Mouse (Mus musculus): ENCODE data around the gene Gjb1. TPM values are rescaled to one million over a fixed set of nuclear protein-coding genes. Genes with fewer than 3 reads are reported as not detected.

Gene Gjb1
- polyA plus RNA-seq, 1 experiment: 2.0 TPM

DNA sequence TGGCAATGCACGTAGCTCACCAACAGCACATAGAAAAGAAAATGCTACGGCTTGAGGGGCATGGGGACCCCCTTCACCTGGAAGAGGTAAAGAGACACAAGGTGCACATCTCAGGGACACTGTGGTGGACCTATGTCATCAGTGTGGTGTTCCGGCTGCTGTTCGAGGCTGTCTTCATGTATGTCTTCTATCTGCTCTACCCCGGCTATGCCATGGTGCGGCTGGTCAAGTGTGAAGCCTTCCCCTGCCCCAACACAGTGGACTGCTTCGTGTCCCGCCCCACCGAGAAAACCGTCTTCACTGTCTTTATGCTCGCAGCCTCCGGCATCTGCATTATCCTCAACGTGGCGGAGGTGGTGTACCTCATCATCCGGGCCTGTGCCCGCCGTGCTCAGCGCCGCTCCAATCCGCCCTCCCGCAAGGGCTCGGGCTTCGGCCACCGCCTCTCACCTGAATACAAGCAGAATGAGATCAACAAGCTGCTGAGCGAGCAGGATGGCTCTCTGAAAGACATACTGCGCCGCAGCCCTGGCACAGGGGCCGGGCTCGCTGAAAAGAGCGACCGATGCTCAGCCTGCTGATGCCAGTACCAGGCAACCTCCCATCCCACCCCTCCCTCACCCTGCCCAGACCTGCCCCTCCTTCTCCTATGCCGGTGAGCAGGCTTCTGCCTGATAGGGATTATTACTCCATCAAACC, 8.4 kb downstream of the Gjb1 start:
- Histone ChIP-seq H3K36me3 (ENCODE audit: control insufficient read depth, insufficient read depth, low read length, poor library complexity, severe bottlenecking) (no peaks in the 10 kb centered on the region), H3K9ac (ENCODE audit: low read depth, poor library complexity, severe bottlenecking) (peak overlapping the region; percentile 50), H3K27me3 (ENCODE audit: control insufficient read depth, insufficient read depth, low read length, poor library complexity, severe bottlenecking) (no peaks in the 10 kb centered on the region), H3K9me3 (replicated peaks; ENCODE audit: control insufficient read depth, insufficient read depth, low read length, poor library complexity, severe bottlenecking) (no peaks in the 10 kb centered on the region), H3K4me1 (ENCODE audit: control insufficient read depth, insufficient read depth, low read length) (peaks cover 2% of the 10 kb centered on the region), H3K27ac (ENCODE audit: insufficient read depth, low read length) (no peak overlapping the region), H3K4me3 (ENCODE audit: low read depth, low read length) (peak overlapping the region; percentile 35)
- TF ChIP-seq EP300 (IDR thresholded peaks at IDR 0.05; ENCODE audit: insufficient read depth, low read depth, low read length) (no peak), CTCF (IDR thresholded peaks at IDR 0.05; ENCODE audit: low read depth, low read length) (no peak), POLR2A (IDR thresholded peaks at IDR 0.05; ENCODE audit: insufficient read depth, low read length) (no peak)

DNA sequence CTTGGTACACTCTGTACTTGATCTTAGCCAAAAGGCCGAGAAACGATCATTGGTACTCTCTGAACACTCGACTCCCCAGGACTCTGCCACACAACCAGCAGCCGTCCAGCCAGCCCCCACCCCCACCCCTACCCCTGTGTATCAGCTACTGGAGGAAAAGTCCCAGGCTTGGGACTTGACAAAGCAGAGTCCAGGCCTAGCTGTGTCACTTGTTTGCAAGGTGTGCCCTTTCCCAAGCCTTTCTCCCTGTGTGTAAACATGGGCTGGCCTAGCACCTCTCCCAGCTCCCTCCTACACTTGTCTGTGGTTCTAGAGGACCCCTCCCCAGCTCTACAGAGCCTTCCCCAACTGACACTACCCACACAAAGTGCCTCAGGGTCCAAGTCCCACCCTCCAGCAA, 10.0 kb downstream of the Gjb1 start:
- Histone ChIP-seq H3K9ac (ENCODE audit: low read depth, poor library complexity, severe bottlenecking) (no peak overlapping the region), H3K4me1 (ENCODE audit: control insufficient read depth, insufficient read depth, low read length) (peaks cover 2% of the 10 kb centered on the region), H3K27me3 (ENCODE audit: control insufficient read depth, insufficient read depth, low read length, poor library complexity, severe bottlenecking) (no peaks in the 10 kb centered on the region), H3K36me3 (ENCODE audit: control insufficient read depth, insufficient read depth, low read length, poor library complexity, severe bottlenecking) (no peaks in the 10 kb centered on the region), H3K27ac (ENCODE audit: insufficient read depth, low read length) (no peak overlapping the region), H3K9me3 (replicated peaks; ENCODE audit: control insufficient read depth, insufficient read depth, low read length, poor library complexity, severe bottlenecking) (no peaks in the 10 kb centered on the region), H3K4me3 (ENCODE audit: low read depth, low read length) (no peak overlapping the region)
- TF ChIP-seq EP300 (IDR thresholded peaks at IDR 0.05; ENCODE audit: insufficient read depth, low read depth, low read length): no peak
- no peak for TF ChIP-seq POLR2A (IDR thresholded peaks at IDR 0.05; ENCODE audit: insufficient read depth, low read length)
- no peak for TF ChIP-seq CTCF (IDR thresholded peaks at IDR 0.05; ENCODE audit: low read depth, low read length)

GRCm38 (mm10) chrX:101388866-101389537, 12.8 kb downstream of the Gjb1 start:
- Histone ChIP-seq H3K27me3 (ENCODE audit: control insufficient read depth, insufficient read depth, low read length, poor library complexity, severe bottlenecking) (no peaks in the 10 kb centered on the region), H3K4me3 (ENCODE audit: low read depth, low read length) (no peak overlapping the region), H3K9me3 (replicated peaks; ENCODE audit: control insufficient read depth, insufficient read depth, low read length, poor library complexity, severe bottlenecking) (no peaks in the 10 kb centered on the region), H3K36me3 (ENCODE audit: control insufficient read depth, insufficient read depth, low read length, poor library complexity, severe bottlenecking) (no peaks in the 10 kb centered on the region), H3K27ac (ENCODE audit: insufficient read depth, low read length) (no peak overlapping the region), H3K9ac (ENCODE audit: low read depth, poor library complexity, severe bottlenecking) (no peak overlapping the region), H3K4me1 (ENCODE audit: control insufficient read depth, insufficient read depth, low read length) (peaks cover 4% of the 10 kb centered on the region)
- TF ChIP-seq CTCF (IDR thresholded peaks at IDR 0.05; ENCODE audit: low read depth, low read length) (no peak), POLR2A (IDR thresholded peaks at IDR 0.05; ENCODE audit: insufficient read depth, low read length) (no peak), EP300 (IDR thresholded peaks at IDR 0.05; ENCODE audit: insufficient read depth, low read depth, low read length) (no peak)

- no peak for TF ChIP-seq EP300 (IDR thresholded peaks at IDR 0.05; ENCODE audit: insufficient read depth, low read depth, low read length)
- no peak for TF ChIP-seq POLR2A (IDR thresholded peaks at IDR 0.05; ENCODE audit: insufficient read depth, low read length)
- no peak for TF ChIP-seq CTCF (IDR thresholded peaks at IDR 0.05; ENCODE audit: low read depth, low read length)
- no peaks in the 10 kb centered on the region for H3K27me3 ChIP-seq (ENCODE audit: control insufficient read depth, insufficient read depth, low read length, poor library complexity, severe bottlenecking)
Measured at GRCm38 (mm10) chrX:101394341-101394740, 18.2 kb downstream of the Gjb1 start.

GRCm38 (mm10) chrX:101396459-101396858, 20.3 kb downstream of the Gjb1 start:
- H3K4me3 ChIP-seq (ENCODE audit: low read depth, low read length): no peak overlapping the region
- peak; percentile 89 for TF ChIP-seq EP300 (IDR thresholded peaks at IDR 0.05; ENCODE audit: insufficient read depth, low read depth, low read length)
- TF ChIP-seq CTCF (IDR thresholded peaks at IDR 0.05; ENCODE audit: low read depth, low read length): no peak
- H3K36me3 ChIP-seq (ENCODE audit: control insufficient read depth, insufficient read depth, low read length, poor library complexity, severe bottlenecking): no peaks in the 10 kb centered on the region
- H3K27me3 ChIP-seq (ENCODE audit: control insufficient read depth, insufficient read depth, low read length, poor library complexity, severe bottlenecking): no peaks in the 10 kb centered on the region
- peak overlapping the region; percentile 97; the same call in 1 of the 2 replicates for H3K27ac ChIP-seq (ENCODE audit: insufficient read depth, low read length)
- H3K9ac ChIP-seq (ENCODE audit: low read depth, poor library complexity, severe bottlenecking): no peak overlapping the region
- H3K9me3 ChIP-seq (replicated peaks; ENCODE audit: control insufficient read depth, insufficient read depth, low read length, poor library complexity, severe bottlenecking): no peaks in the 10 kb centered on the region
- peaks cover 8% of the 10 kb centered on the region for H3K4me1 ChIP-seq (ENCODE audit: control insufficient read depth, insufficient read depth, low read length)

More at GRCm38 (mm10) chrX:101394341-101394740, 18.2 kb downstream of the Gjb1 start:
- Histone ChIP-seq H3K9me3 (replicated peaks; ENCODE audit: control insufficient read depth, insufficient read depth, low read length, poor library complexity, severe bottlenecking) (no peaks in the 10 kb centered on the region), H3K4me3 (ENCODE audit: low read depth, low read length) (no peak overlapping the region), H3K4me1 (ENCODE audit: control insufficient read depth, insufficient read depth, low read length) (peaks cover 8% of the 10 kb centered on the region), H3K36me3 (ENCODE audit: control insufficient read depth, insufficient read depth, low read length, poor library complexity, severe bottlenecking) (no peaks in the 10 kb centered on the region), H3K9ac (ENCODE audit: low read depth, poor library complexity, severe bottlenecking) (no peak overlapping the region), H3K27ac (ENCODE audit: insufficient read depth, low read length) (no peak overlapping the region)
